ENCODE assay signal across 18 mouse cellular contexts in the genomic region with DNA sequence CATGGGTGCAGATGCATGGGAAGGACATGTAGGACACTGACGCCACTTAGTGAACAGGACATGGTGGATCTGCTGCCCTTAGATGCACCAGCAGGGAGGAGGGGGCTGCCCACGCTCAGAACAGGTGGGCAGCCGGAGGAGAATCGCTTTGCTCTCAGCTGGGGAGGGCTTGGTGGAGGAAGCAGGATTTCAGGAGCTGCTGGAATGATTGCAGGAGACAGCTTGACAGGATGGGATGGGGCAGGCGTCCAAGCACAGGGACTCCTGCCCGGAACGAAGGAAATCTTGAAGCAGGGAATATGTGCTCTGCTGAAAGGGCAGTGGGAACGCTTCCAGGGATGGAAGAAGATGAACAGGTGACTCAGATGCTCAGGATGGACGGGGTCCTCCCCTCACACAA.
A peak's percentile ranks its signal among the peaks of the same experiment; 100 is the strongest.
DNase-seq lines count a peak whose midpoint lies in the region; ATAC-seq and TF ChIP-seq lines count a peak whose summit lies in the region.
"Had no signal": no experiment of that assay in that cellular context is flagged by ENCODE, and none has a peak within 500 bp of the region (broad histone marks: within the 10 kb centered on the region; RNA-seq: fewer than 3 reads in every experiment).

No protein-coding gene starts in this region.

- no peak overlapping the region for H3K4me2 ChIP-seq in forebrain, embryonic 12.5 days
- H3K4me2 ChIP-seq: midbrain, embryonic 15.5 days; neural tube, embryonic 12.5 days had no signal

- TF ChIP-seq POLR2A in thymus, adult 2 months (IDR thresholded peaks at IDR 0.05; ENCODE audit: control insufficient read depth, extremely low read depth, insufficient read depth, low read length, poor library complexity): no peak

- no peaks in the 10 kb centered on the region for H3K36me3 ChIP-seq in forebrain, embryonic 10.5 days (replicated peaks)
- H3K36me3 ChIP-seq in forebrain, embryonic 12.5 days (replicated peaks): no peaks in the 10 kb centered on the region
- H3K36me3 ChIP-seq in E14TG2a.4 (ENCODE audit: insufficient read depth, low read length): no peaks in the 10 kb centered on the region
- H3K36me3 ChIP-seq in thymus, adult 2 months (ENCODE audit: control insufficient read depth, insufficient read depth, low read length): no peaks in the 10 kb centered on the region
- H3K36me3 ChIP-seq: midbrain, embryonic 15.5 days; neural tube, embryonic 12.5 days had no signal

- no peak for TF ChIP-seq CTCF in E14TG2a.4 (conservative IDR thresholded peaks at IDR 0.05; ENCODE audit: low read length)
- TF ChIP-seq CTCF in thymus, adult 2 months (IDR thresholded peaks at IDR 0.05; ENCODE audit: borderline replicate concordance, control insufficient read depth, extremely low read depth, insufficient read depth, low read length, poor library complexity): no peak

- H3K27me3 ChIP-seq in forebrain, embryonic 10.5 days (ENCODE audit: poor library complexity, severe bottlenecking): peaks cover 11% of the 10 kb centered on the region
- peaks cover 10% of the 10 kb centered on the region; the same call in 1 of the 2 replicates for H3K27me3 ChIP-seq in forebrain, embryonic 12.5 days
- 0 out of 2 replicates have a peak, but pooled peaks cover 2% of the 10 kb centered on the region for H3K27me3 ChIP-seq in E14TG2a.4 (ENCODE audit: insufficient read depth, low read length)
- H3K27me3 ChIP-seq in thymus, adult 2 months (ENCODE audit: control insufficient read depth, insufficient read depth, low read length): no peaks in the 10 kb centered on the region
- H3K27me3 ChIP-seq: midbrain, embryonic 15.5 days; neural tube, embryonic 12.5 days; Patski had no signal

- 79% methylated on average over 9 of the region's 9 CpGs for WGBS in forebrain, embryonic 10.5 days
- WGBS in forebrain, embryonic 12.5 days: 72% methylated on average over 9 of the region's 9 CpGs
- WGBS in thymus, adult 2 months: 95% methylated on average over 9 of the region's 9 CpGs

- H3K9me3 ChIP-seq in forebrain, embryonic 10.5 days: no peaks in the 10 kb centered on the region
- no peaks in the 10 kb centered on the region for H3K9me3 ChIP-seq in forebrain, embryonic 12.5 days
- no peaks in the 10 kb centered on the region for H3K9me3 ChIP-seq in E14TG2a.4 (ENCODE audit: low read length)
- H3K9me3 ChIP-seq: midbrain, embryonic 15.5 days; neural tube, embryonic 12.5 days had no signal

- DNase-seq in forebrain, embryonic 10.5 days (ENCODE audit: extremely low spot score, low spot score): no peak
- DNase-seq in kidney, postnatal 14 days: peak; percentile 7
- DNase-seq in kidney, adult 8-10 months: no peak
- peak; percentile 98 for DNase-seq in cerebellum, adult 9-10 months
- no peak for DNase-seq in ovary, postnatal 14 days (ENCODE audit: low spot score)
- DNase-seq in thymus, adult 2 months: no peak
- DNase-seq: embryo, embryonic 11 days; gastrocnemius, adult 2 months; heart, adult 2 months; kidney, adult 18-20 months; lung, postnatal 14 days had no signal

- H3K27ac ChIP-seq in forebrain, embryonic 10.5 days: peak overlapping the region; percentile 26; the same call in 1 of the 2 replicates
- no peak overlapping the region for H3K27ac ChIP-seq in forebrain, embryonic 12.5 days
- H3K27ac ChIP-seq in thymus, adult 2 months (ENCODE audit: control insufficient read depth, insufficient read depth, low read length): no peak overlapping the region
- H3K27ac ChIP-seq: gastrocnemius, adult 2 months; heart, adult 2 months; liver, embryonic 14.5 days; neural tube, embryonic 12.5 days had no signal

- ATAC-seq in forebrain, embryonic 12.5 days (ENCODE audit: low FRiP score): no peak
- ATAC-seq: midbrain, embryonic 15.5 days; Patski had no signal

- no peak overlapping the region for H3K9ac ChIP-seq in forebrain, embryonic 12.5 days
- H3K9ac ChIP-seq: liver, embryonic 14.5 days; midbrain, embryonic 15.5 days; neural tube, embryonic 12.5 days had no signal

- no peak overlapping the region for H3K4me3 ChIP-seq in forebrain, embryonic 10.5 days
- H3K4me3 ChIP-seq in forebrain, embryonic 12.5 days (replicated peaks): no peak overlapping the region
- H3K4me3 ChIP-seq in E14TG2a.4 (replicated peaks; ENCODE audit: low read length): 0 out of 2 replicates have a peak overlapping the region, but pooled peaks have one; percentile 13
- H3K4me3 ChIP-seq in thymus, adult 2 months (ENCODE audit: control insufficient read depth, insufficient read depth, low read length): no peak overlapping the region
- H3K4me3 ChIP-seq: erythroblast, embryonic 14.5 days; gastrocnemius, adult 2 months; heart, adult 2 months; midbrain, embryonic 15.5 days; neural tube, embryonic 12.5 days had no signal

- H3K4me1 ChIP-seq in forebrain, embryonic 10.5 days: peaks cover 61% of the 10 kb centered on the region
- H3K4me1 ChIP-seq in forebrain, embryonic 12.5 days: peaks cover 55% of the 10 kb centered on the region
- peaks cover 65% of the 10 kb centered on the region for H3K4me1 ChIP-seq in E14TG2a.4 (replicated peaks; ENCODE audit: low read depth, low read length)
- peaks cover 12% of the 10 kb centered on the region for H3K4me1 ChIP-seq in thymus, adult 2 months (replicated peaks; ENCODE audit: control insufficient read depth, insufficient read depth, low read length)

Comparison
In these comparisons a context has a peak if more than half of its experiments do, and no peak if none do; other contexts are left out.
1. DNase-seq: peak in kidney, postnatal 14 days (single experiment) and cerebellum, adult 9-10 months (single experiment); none in forebrain, embryonic 10.5 days (single experiment), kidney, adult 8-10 months (0 of 2), ovary, postnatal 14 days (single experiment) and thymus, adult 2 months (single experiment).